Mouse (Mus musculus): ENCODE results near the gene Hddc3. TPM values are rescaled to one million over a fixed set of nuclear protein-coding genes. Genes with fewer than 3 reads are reported as not detected.
"Not testable (repeated sequence)": the region's sequence is repeated elsewhere in the genome, so short reads cannot be mapped to it uniquely, and the experiment has no call there.

Gene Hddc3
- total RNA-seq (2017): 10.5 and 18.4 TPM in 2 replicates

DNA sequence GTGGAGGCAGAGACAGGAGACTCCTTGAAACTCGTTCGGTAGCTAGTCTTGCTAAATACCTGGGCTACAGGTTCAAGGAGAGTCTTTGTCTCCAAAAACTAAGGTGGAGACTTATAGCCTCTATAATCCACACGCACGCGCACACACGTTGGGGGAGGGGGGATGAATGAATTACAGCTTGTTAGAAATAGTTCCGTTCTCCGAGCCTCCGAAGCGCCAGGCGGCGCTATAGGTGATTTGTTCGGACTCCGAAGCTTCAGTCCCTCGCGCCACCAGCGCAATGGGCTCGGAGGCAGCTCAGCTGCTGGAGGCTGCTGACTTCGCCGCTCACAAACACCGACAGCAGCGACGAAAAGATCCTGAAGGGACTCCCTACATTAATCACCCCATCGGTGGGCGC, at the start of gene Hddc3:
Gene Hddc3, plus strand, starts transcription at position 247 of the 400 bp plus-strand sequence.
- ATAC-seq (replicated peaks; ENCODE audit: low read depth, poor library complexity, severe bottlenecking): peak; percentile 64

DNA sequence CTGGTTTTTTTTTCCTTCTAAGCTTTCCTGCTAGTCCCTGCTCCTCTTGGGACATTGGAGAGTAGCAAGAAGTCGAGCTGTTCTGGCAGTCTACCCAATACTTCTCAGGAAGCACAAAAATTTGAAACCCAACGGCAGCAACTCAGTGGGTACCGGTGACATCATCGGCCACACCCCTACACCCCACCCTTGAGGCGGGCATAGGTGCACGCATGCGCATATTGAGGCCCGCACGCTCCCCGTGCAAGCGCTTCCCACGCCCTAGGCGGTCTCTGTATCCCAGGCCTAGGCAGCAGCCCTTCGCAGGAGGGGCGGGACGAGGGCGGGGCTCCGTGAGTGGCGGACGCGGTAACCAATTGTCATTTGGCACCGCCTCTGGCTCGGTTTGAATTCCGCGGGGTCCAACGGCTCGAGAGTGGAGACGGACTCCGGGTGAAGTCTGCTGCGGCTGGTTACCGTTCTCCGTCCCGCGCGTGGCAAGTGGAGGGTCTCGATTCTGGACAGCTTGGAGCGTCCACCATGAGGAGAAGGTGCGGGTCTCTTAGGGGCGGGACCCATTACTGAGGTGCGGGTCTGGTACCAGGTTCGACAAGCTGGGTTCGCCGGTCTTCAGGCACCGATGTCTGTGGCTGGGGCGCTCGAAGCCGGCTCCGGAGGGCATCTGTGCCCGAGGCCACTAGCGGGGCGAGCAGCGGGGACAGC, 48.7 kb upstream of the Hddc3 start, which contains the start of gene Prc1:
Gene Prc1, plus strand, starts transcription at position 389 of the 702 bp plus-strand sequence.
- peak; percentile 98 for ATAC-seq (replicated peaks; ENCODE audit: low read depth, poor library complexity, severe bottlenecking)

DNA sequence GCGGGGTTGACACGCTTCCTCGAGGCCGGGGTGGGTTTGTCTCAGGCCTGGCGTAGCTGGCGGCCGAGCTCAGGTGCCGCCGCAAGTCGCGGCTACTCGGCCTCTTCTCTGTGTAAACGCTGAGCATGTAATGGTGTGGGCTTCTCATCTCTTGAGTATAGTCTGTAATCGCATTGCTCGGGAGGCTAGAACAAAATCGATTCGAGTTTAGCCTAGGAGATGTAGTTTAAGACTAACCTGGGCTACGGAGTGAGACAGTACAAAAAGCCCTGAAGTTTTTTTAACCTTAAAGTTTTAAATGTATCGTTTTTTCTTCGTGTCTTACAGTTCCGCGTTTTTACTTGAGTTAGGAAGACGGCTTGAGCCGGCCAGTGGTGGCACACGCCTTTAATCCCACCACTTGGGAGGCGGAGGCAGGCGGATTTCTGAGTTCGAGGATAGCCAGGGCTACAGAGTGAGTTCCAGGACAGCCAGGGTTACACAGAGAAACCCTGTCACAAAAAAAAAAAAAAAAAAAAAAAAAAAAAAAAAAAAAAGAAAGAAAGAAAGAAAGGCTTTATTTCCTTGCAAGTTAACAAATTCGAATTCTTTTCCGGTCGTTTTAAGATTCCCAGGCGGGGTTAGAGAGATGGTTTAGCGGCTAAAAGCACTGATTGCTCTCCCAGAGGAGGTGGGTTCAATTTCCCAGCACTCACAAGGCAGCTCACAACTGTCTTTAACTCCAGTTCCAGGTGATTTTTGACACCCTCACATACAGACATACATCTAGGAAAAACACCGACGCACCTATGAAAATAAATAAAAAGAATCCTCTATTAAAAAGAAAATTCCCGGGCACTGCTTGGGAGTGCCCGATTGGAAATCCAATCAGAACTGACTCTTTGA, 47.9 kb upstream of the Hddc3 start:
- ATAC-seq (replicated peaks; ENCODE audit: low read depth, poor library complexity, severe bottlenecking): no peak

DNA sequence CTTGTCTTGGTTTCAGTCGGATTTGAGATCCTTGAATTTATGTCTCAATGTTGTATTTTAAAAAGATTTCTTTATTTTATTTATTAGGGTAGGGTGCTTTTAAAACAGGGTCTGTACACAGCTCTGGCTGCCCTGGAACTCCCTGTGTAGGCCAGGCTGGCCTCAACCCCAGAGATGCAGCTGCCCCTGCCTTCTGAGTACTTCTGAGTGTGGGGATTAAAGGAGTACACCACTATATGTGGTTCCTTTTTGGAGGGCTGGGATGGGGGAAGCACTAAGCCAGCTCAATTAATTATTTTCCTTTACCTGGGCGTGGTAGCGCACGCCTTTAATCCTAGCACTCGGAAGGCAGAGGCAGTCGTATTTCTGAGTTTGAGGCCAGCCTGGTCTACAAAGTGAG, 46.4 kb upstream of the Hddc3 start:
- no peak for ATAC-seq (replicated peaks; ENCODE audit: low read depth, poor library complexity, severe bottlenecking)

DNA sequence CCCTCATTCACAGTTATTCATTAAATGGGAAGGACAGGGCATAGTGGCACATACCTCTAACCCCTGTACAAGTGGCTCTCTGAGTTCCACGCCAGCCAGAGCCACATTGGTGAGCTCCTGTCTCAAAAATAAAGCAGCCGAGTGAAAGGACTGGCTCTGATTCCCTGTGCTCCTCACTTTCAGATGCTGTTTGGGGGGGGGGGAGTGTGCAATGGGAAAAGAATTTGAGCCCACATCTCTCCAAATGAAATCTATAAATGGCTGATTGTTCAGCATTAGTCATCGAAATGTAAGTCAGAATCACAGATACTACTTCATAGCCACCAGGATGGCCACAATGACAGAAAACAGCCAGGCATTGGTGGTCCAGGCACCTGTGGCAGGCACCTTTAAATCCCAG, 45.9 kb upstream of the Hddc3 start:
- no peak for ATAC-seq (replicated peaks; ENCODE audit: low read depth, poor library complexity, severe bottlenecking)

DNA sequence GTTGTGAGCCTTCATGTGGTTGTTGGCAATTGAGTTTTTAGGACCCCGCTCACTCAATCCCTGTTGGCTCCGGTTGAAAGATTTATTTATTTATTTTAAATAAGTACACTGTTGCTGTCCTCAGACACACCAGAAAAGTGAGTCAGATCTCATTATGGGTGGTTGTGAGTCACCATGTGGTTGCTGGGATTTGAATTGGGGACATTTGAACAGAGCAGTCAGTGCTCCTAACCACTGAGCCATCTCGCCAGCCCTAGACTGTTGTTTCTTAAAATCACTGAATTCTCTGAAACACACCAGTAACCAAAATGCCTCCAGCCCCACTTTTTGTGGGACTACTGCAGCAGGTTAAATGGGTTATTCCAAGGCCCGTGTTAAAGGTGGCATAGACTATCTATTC, 44.1 kb upstream of the Hddc3 start:
- no peak for ATAC-seq (replicated peaks; ENCODE audit: low read depth, poor library complexity, severe bottlenecking)

DNA sequence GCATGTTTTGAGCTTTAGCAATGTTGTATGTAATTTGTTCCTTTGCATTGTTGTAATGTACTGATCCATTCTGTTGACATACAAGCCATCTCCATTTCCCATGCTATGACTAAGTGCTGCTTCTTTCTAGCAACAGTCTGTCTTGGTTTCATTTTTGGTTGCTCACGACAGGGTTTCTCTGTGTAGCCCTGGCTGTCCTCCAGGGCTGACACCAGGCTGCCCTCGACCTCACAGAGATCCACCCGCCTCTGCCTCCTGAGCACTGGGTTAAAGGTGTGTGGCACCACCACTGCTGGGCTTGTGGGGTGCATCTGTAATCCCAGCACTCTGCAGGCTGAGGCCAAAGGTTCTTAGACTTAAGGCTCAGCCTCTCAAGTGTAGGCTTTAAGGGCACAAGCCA, 43.3 kb upstream of the Hddc3 start:
- no peak for ATAC-seq (replicated peaks; ENCODE audit: low read depth, poor library complexity, severe bottlenecking)

DNA sequence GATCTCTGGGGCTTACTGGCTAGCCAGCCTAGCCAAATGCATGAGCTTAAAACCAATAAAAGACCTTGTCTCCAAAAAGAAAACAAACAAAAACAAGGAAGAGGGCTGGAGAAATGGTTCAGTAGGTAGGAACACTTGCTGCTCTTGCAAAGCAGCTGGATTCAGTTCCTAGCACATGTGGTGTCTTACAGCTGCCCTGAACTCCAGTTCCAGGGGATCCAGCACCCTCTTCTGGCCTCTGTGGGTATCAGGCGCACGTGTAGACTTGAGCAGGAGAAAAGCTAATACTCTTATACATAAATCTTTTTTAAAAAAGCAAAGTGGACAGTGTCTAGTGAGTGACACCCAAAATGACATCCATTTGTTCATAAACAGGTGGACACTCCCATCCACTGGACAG, 41.4 kb upstream of the Hddc3 start:
- ATAC-seq (replicated peaks; ENCODE audit: low read depth, poor library complexity, severe bottlenecking): no peak

DNA sequence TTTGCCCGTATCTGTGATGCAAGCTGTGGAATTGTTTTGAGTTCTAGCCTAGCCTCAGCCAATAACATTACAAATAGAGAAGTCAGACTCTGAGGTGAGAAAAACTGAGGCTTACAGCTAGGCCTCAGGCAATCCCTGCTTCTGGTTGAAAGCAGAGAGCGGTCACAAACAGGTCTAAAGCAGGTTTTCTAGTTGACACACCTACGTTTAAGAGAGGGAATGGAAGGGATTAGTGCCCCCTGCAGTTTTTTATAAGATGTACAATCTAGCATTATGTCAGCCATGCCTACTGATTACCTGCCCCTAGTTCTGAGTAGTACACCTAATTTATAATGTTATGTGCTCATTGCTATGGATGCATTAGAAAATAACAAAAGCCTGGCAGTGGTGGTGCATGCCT, 35.1 kb upstream of the Hddc3 start:
- no peak for ATAC-seq (replicated peaks; ENCODE audit: low read depth, poor library complexity, severe bottlenecking)

DNA sequence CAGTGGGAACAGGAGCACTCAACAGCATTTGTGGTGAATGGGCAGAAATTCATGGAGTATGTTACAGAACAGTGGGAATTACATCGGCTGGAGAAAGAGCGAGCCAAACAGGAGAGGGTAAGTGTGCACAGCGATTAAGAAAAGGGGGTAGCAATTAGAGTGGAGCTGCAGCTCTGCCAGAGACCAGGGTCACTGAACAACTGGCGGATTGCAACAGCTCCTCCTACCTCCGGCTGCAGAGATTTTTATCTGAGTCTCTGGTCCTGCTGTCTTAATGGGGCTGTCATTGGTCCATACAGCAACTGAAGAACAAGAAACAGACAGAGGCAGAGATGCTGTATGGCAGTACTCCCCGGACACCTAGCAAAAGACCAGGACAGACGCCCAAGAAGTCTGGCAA, 32.1 kb upstream of the Hddc3 start:
- no peak for ATAC-seq (replicated peaks; ENCODE audit: low read depth, poor library complexity, severe bottlenecking)

DNA sequence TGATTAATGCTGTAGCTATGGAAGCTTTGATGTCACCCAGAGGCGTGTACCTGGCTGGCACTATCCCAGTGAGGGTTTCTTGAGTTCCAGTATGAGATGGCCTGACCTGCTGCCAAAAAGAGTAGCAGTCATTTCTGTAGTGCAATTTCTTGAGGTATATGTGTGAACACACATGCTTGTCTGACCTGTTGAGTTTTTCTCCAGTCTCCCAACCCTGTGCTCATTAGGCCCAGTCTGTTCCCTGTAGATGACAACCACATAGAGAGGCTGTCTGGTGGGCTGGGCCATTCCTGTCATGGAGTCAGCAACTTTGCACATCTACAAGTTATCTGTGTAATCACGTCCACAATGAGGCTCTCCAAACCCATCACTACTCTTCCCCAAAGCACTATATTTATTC, 27.2 kb upstream of the Hddc3 start:
- ATAC-seq (replicated peaks; ENCODE audit: low read depth, poor library complexity, severe bottlenecking): no peak

DNA sequence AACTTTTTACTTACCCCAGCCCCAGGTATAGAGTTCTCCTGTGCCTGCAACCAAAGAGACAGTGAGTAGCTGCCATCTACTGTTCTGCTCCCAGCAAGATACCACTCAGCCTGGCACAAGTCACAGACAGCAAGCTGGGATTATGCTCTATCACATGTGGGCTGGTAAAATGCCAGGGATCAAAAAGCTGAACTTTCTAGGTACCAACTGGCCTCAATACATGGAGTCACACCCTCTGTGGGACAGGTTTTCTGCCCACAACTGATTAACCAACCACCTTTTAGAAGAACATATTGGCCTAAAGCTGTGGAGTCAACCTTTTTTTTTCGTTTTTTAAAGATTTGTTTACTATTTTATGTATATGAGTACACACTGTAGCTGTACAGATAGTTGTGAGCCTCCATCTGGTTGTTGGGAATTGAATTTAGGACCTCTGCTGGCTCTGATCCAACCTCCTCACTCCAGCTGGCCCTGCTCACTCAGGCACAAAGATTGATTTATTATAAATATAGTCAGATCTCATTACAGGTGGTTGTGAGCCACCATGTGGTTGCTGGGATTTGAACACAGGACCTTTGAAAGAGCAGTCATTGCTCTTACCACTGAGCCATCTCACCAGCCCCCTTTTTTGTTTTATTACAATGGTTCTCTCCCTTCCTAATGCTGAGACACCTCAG, 25.3 kb upstream of the Hddc3 start:
- no peak for ATAC-seq (replicated peaks; ENCODE audit: low read depth, poor library complexity, severe bottlenecking)

DNA sequence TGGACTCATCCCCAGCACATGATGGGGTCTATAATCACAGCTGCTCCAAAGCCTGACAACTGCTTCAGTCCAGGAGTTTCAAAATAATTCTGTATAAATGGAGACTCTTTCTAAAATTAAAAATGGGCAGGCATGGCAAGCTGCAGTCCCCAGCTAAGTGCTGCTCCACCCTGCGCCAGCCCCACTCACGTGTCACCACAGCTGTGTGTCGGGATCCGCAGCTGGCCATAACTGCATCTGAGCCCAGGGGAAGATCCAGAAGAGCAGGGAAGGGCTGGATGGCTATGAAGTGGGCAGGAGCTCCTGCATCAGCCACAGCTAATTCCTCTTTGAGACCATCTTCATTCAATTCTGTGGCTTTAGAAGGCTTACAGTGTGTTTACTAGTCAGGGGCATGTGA, 24.2 kb upstream of the Hddc3 start:
- no peak for ATAC-seq (replicated peaks; ENCODE audit: low read depth, poor library complexity, severe bottlenecking)

DNA sequence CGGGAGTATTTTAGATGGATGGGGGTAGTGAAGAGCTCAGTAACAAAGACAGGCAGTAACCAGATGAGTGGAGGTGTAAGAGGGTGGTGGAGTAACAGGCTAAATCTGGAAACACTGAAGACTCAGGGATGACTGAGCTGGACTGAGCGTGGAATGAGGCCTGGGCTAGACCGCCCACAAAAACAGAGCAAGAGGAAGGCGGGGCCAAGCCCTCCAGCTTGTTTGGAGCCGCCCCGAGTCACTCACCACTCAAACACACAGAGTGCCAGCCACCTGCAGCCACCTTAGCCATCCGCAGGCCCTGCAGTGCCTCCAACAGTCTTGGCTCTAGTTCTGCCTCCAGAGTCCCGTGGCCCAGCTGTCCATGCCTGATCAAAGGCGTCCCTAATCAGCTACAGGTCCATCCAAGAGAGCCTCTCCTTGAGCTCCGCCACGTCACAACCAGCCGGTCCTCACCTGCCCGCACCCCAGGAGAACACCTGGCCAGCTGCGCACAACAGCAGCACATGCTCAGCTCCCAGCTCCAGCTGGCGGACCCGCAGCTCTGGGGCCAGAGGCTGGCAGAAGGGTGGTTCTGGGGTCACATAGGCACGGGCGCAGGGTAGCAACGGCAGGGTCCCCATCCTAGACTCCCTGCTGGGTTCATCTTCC, 22.9 kb upstream of the Hddc3 start:
- ATAC-seq (replicated peaks; ENCODE audit: low read depth, poor library complexity, severe bottlenecking): no peak

DNA sequence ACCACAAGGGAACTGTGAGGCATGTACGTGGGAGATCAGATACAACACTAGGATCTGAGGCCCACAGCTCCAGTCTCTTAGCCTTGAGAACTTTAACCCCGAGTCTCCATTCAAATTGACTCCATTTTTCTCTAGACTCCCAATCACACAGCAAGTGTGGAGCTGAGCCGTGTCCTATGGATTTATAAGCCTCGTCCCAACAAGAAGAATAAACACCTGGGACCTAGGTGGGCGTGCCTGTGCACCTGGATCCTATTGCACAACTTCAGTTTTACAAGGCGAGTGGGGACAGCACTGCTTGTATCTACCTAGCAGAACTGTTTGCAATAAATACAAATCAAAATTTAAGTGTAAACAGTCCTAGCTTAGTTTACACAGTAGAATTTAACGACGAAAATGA, 19.6 kb upstream of the Hddc3 start:
- ATAC-seq (replicated peaks; ENCODE audit: low read depth, poor library complexity, severe bottlenecking): no peak

DNA sequence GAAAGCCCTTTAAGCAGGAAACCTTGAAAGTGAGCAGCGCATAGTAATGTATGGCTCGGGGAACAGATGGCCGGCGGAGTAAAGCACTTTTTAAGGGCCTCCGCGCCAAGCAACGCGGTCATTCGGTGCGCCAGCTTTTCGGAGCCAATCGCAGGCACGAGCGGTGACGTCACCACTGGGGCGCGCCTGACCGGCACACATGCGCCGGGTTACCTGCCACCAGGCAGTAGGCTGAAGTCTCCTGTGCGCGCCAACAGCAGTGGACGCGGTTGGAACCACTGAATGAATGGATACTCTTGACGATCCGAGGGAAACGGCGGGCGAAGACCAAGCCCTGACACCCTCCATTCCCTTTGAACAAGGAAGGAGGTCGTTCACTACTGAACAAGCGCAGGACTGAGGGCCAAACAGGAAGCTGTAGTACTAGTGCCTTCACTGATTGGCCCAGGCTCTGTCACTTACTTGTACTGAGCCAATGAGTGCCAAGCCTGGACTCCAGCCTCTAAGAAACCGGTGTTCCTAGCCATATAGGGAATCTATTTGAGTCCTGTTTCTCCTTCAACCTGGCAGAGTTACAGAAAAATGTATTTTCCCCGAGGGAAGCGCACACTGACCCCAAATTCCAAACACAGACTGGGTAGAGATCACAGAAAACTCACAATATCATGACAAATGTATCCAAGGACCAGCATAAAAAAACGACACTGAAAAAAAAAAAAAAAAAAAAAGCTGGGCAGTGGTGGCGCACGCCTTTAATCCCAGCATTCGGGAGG, 18.7 kb upstream of the Hddc3 start, which contains the start of gene Rccd1:
Gene Rccd1, minus strand, starts transcription at position 412 of the 773 bp plus-strand sequence.
- ATAC-seq (replicated peaks; ENCODE audit: low read depth, poor library complexity, severe bottlenecking): peak; percentile 97

DNA sequence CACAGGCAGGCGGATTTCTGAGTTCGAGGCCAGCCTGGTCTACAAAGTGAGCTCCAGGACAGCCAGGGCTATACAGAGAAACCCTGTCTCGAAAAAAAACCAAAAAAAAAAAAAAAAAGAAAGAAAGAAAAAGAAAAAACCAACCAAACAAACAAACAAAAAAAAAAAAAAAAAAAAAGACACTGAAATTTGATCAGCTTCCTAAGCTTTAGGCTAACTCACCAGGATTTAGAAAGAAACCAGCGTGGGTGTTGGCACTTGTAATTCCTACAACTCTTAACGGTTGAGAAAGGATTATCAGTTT, 18.1 kb upstream of the Hddc3 start:
- not testable (repeated sequence) for ATAC-seq (replicated peaks; ENCODE audit: low read depth, poor library complexity, severe bottlenecking)

DNA sequence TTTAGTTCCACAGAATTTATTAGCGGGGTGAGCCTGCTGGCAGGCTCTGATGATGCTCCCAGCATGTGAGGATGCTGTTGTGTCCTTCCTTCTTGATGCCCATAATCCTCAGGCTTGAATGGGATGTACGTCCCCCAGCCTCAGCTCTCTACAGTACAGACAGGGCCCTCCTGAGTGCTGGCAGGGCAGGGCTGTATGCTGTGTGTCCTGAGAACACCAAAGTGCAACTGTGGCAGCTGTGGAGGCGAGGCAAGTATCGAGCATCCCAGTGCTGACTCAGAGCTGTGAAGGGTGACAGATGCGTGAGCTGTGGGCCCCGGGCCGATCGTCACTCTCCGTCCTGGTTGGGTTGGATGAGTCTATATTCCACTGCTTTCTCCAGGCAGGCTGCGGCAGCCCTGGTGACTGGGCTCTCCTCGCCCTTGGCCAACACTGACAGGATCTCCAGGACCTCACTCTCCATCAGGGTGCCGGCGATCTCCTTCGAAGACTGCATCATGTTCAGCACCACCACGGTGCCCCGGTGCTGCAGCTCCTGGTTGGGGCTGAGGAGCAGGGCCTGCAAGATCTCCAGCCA, 17.5 kb upstream of the Hddc3 start:
- ATAC-seq (replicated peaks; ENCODE audit: low read depth, poor library complexity, severe bottlenecking): no peak

DNA sequence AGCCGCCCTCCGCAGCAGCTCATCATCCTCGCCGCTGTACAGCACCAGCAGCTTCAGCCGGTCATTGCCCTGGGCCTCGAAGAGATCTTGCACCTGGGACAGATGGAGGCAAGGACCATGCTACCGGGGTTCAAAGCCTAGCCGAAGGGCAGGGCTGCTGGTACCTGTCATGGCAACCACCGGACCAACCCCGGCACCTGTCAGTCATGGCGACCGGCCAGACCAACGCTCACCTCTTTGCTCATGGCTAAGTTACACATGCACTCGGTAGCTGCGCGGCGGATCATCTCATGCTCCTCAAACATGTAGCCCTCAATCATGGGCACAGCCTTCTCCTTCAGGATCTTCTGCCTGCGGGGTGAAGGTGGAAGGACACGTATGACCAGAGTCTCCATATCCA, 16.8 kb upstream of the Hddc3 start:
- ATAC-seq (replicated peaks; ENCODE audit: low read depth, poor library complexity, severe bottlenecking): no peak
